Mouse (Mus musculus): ENCODE data around the gene Homer1. TPM values are rescaled to one million over a fixed set of nuclear protein-coding genes. Genes with fewer than 3 reads are reported as not detected.

Homer1 gene
- total RNA-seq, 1 experiment from 2014 or later = 19.9 TPM

Other genes starting within 250 kb of the Homer1 start
- gene Cmya5, start 154.9 kb upstream of the Homer1 start, total RNA-seq (2017) = 0.61 and 0.70 TPM in 2 replicates
- 56.1 and 67.7 TPM in 2 replicates for gene Tent2, start 107.2 kb upstream of the Homer1 start, total RNA-seq (2017)
- gene Jmy, start 200.2 kb downstream of the Homer1 start, total RNA-seq (2017) = 10.0 and 10.6 TPM in 2 replicates

All from neutrophil, adult 5-6 weeks (primary cell).